Mouse (Mus musculus) small intestine, adult 2 months (tissue): Measurements from ENCODE around the gene Ppp1r12a.

Experiments used
- CTCF ChIP-seq: fragments of 200-500 bp; IDR thresholded peaks from 2 replicates; pipeline ENCODE4 v1.5.1; 2012; ENCODE audit warnings: low read depth, mild to moderate bottlenecking, control low read depth, inconsistent platforms, low read length, moderate library complexity, mixed read lengths; ENCODE audit not compliant: insufficient replicate concordance, insufficient read length; ENCODE audit errors: extremely low read depth
- POLR2A ChIP-seq: fragments of 200-500 bp; IDR thresholded peaks from 2 replicates; pipeline ENCODE4 v1.6.1; 2012; ENCODE audit warnings: low read depth, mild to moderate bottlenecking, control low read depth, inconsistent platforms, low read length, moderate library complexity

DNA sequence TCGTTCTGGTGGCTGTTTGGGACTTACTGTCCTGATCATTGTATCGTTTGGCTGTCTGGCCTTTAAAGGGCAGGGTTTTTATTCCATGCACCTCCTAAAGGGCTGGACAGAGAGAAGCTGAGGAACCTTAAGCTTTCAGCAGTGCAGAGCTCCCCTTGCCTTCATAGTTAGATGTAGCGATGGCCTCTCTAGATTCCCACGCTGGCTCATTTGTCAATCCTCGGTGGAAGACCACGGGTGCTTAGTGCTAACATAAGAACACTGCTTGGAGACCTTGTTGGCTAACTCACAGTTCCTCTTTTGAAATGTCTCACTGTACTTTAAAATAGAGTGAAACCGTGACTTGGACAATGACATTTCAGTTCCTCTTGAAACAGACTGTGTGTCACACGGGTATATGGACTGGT lies 29.4 kb downstream of the Ppp1r12a start:
- no peak for TF ChIP-seq POLR2A
- TF ChIP-seq CTCF, result no peak
